Mouse (Mus musculus) frontal cortex, postnatal 14 days (tissue): ENCODE results near the gene Pfkfb1.

Experiments used
- DNase-seq, 2 experiments: peaks; one replicate each; pipeline ENCODE4 v3.0.0; 2022; ENCODE audit warnings: low spot score in 2 of 2

The Pfkfb1 gene

GRCm38 (mm10) chrX:150677505-150677904 lies 89.5 kb downstream of the Pfkfb1 start:
- DNase-seq = no peak
